Comparison of ENCODE assay signal across 8 mouse cellular contexts in genomic region chr7:78895653-78896333, GRCm38 (mm10). TPM values are rescaled to one million over a fixed set of nuclear protein-coding genes. Genes with fewer than 3 reads are reported as not detected.
DNase-seq lines count a peak whose midpoint lies in the region; ATAC-seq lines count a peak whose summit lies in the region.

Gene Aen, plus strand, starts transcription at chr7:78895854.

- H3K4me2 ChIP-seq in hindbrain, embryonic 15.5 days: peak within 1 kb of the TSS; percentile 86

- peaks cover 24% of the 10 kb centered on the region for H3K4me1 ChIP-seq in hindbrain, embryonic 15.5 days (replicated peaks)

- no peaks in the 10 kb centered on the region for H3K9me3 ChIP-seq in hindbrain, embryonic 15.5 days

- ATAC-seq in hindbrain, embryonic 15.5 days (ENCODE audit: low FRiP score, low read depth): peak; percentile 98

- H3K4me3 ChIP-seq in hindbrain, embryonic 15.5 days: peak within 1 kb of the TSS; percentile 81

- peak; percentile 95 for DNase-seq in T-cell, adult 2 months (ENCODE audit: low spot score)
- peak; percentile 97 to 98 for DNase-seq in cerebellum, postnatal 36 days
- peak; percentile 93 to 96 for DNase-seq in frontal cortex, postnatal 36 days (ENCODE audit: low spot score in 2 of 2)
- DNase-seq in left cerebral cortex, adult 11 months (ENCODE audit: low spot score): peak; percentile 97
- DNase-seq in lung, postnatal 4 days: peak; percentile 99
- peak; percentile 95 for DNase-seq in retina, postnatal 7 days (ENCODE audit: low read depth, low spot score)
- peak; percentile 82 for DNase-seq in urinary bladder, adult 2 months (ENCODE audit: low spot score)

- no peaks in the 10 kb centered on the region for H3K36me3 ChIP-seq in hindbrain, embryonic 15.5 days

- peak within 1 kb of the TSS; percentile 63 for H3K9ac ChIP-seq in hindbrain, embryonic 15.5 days

- H3K27me3 ChIP-seq in hindbrain, embryonic 15.5 days: no peaks in the 10 kb centered on the region

- 0 out of 2 replicates have a peak within 1 kb of the TSS, but pooled peaks have one; percentile 46 for H3K27ac ChIP-seq in hindbrain, embryonic 15.5 days (replicated peaks)

- WGBS in hindbrain, embryonic 15.5 days: 3% methylated on average over 53 of the region's 53 CpGs

RNA-seq across cellular contexts. Expression of gene Aen, which starts in this region (rescaled TPM):
- polyA plus RNA-seq in hindbrain, embryonic 15.5 days (2015; fragmentation: Nextera tagmentation; extraction: Ambion mirVana): 55.5 and 58.1 TPM in 2 replicates
- 29.1 and 30.7 TPM in 2 replicates for polyA plus RNA-seq in urinary bladder, adult 2 months (2012; rRNA removed)

Comparison
In these comparisons a context has a peak if more than half of its experiments do, and no peak if none do; other contexts are left out.
1. Peak in every context shown above with its lines: DNase-seq, ATAC-seq, H3K4me3 ChIP-seq and H3K27ac ChIP-seq.